Mouse (Mus musculus) cerebellum, adult 2 months (tissue): ENCODE data around the gene Efnb2.

ENCODE experiments used
- CTCF ChIP-seq: fragments of 200-500 bp; IDR thresholded peaks from 2 replicates; pipeline ENCODE4 v1.5.1; 2011; ENCODE audit warnings: low read depth, mild to moderate bottlenecking, control low read depth, low read length, moderate library complexity, borderline replicate concordance; ENCODE audit not compliant: insufficient read depth
- POLR2A ChIP-seq: fragments of 200-500 bp; IDR thresholded peaks from 2 replicates; pipeline ENCODE4 v1.6.1; 2011; ENCODE audit warnings: low read length, control low read depth, borderline replicate concordance; ENCODE audit not compliant: insufficient read depth

GRCm38 (mm10) chr8:8655346-8656340 is 5.4 kb downstream of the Efnb2 start:
- TF ChIP-seq CTCF (no peak), POLR2A (no peak)
